Mouse (Mus musculus) liver, adult (tissue): Measurements from ENCODE around the gene Notch4.

Source experiments
- GATA4 ChIP-seq: IDR thresholded peaks from 2 replicates; pipeline ENCODE4 v1.6.1; 2014; ENCODE audit warnings: mild to moderate bottlenecking, low read length; ENCODE audit not compliant: insufficient replicate concordance

Notch4 gene

DNA sequence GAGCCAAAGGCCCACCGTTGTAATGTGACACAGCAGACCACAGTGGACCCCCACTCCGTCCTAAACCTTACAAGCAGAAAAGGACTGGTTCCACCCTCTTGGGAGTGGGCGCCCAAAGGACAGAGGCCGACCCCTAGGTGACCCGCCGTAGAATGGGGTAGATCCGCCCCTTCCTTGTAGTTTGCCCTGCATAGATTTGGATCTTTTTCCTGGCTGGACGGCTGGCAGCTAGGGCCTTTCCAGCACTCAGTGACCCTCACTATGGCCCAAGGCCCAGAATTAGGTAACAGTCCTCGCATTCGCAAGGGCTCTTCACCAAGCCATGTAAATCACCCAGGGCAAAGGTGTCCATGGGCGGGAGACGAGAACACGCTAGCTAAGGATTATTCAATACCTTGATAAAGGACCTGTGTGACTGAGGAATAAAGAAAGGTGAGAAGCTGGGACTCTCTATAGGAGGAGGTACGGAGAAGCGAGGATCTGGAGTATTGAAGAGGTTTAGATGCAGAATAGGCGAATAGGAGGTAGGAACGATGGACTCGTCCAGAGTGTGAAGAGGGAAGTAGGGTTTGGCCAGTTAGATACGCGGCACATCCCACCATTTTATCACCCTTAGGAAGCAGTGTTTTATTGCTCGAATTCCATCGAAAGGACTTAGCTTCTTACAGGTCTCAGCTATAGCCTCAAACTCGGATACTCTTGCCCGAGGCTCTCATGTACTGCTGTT is 40.6 kb downstream of the Notch4 start:
- TF ChIP-seq GATA4, result no peak

DNA sequence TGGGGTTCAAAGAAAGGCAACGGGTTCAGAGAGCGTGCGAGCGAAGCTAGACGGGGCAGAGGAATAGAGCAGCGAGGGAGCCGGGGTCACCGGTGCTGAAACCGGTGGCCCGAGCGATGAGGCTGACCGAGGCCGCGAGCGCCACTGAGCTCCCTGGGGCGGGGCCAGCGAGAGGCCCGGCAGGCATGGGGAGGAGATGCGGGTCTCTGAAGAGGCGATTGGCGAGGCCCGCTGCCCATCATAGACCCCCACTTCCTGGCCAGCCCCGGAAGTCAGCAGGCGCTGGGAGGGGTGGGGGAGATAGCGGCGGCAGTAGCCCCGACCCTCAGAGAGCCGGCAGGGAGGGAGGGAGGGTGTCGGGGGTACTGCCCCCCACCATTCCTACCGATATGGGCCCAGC is 41.5 kb downstream of the Notch4 start:
- TF ChIP-seq GATA4, result peak; percentile 90; the same call in 1 of the 2 replicates

DNA sequence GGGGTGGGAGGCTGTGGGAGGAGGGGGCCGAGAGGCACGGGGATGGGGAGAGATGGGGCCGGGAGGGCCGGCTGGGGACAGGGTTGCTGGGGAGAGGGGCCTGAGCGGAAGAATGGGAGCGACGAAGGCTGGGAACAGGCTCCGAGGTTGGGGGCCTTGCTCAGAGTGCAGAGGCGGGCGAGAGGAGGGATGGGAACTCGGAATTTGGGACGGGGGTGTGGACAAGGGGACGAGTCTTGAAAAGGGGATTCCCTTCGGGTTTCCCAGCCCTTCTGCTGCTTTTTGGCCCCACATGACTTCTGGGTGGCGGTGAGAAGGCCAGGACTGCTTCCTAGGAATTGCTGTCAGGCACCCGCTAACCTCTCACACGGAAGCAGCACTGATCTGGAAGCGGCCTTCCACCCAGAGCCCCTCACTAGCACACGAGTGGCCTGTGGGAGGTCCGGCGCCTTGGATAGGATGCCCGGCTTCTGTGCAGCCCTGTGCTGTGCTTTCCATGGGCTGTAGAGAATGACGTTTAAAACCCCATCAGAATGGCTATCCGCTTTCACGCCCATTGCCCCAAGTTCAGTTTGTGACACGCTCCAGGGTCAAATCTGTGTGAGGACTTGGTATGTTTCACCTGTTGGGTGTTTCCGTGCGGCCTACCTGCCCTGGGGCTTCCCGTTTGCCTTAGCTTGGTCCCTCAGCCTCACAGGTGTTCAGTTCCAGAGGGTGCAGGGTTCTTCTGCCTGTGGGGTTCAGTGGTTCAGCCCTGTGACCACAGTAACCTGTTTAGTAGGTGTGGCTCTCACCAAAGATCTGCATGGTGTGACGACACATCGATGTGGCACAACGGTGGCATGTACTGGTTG is 42.3 kb downstream of the Notch4 start:
- TF ChIP-seq GATA4, result no peak

DNA sequence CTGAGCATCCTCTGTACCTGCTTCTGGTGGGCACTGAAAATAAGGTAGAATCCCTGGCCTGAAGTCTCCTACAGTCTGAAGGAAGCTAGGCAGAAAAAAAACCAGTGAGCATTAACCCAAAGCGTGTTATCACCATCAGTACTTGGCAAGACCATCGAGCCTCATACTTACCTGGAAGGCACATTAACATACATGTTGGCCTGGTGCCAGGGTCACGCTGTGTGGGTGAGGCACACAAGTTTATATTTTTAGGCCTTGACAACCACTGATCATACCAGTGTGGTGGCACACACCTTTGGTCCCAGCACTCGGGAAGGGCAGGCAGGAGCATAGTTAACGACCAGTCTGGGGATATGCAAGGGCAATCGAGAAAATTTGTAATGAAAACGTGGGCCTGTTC is 43.9 kb downstream of the Notch4 start:
- no peak for TF ChIP-seq GATA4

DNA sequence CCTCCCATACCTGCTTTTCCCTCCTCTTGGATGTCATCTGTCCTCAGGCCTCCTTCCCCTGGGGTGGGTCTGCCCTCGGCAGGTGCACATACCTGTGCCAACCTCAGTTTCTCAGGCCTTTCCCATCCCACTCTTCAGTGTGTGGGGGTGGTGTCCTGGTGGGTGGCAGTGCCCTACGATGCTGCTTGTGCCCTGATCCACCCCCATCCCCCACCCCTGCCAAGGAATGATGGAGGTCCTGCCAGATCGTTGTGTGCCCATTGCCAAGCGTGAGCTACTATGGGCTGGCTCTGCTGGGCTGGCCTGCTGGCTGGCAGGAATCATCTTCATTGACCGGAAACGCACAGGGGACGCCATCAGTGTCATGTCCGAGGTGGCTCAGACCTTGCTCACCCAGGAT is 47.0 kb downstream of the Notch4 start:
- no peak for TF ChIP-seq GATA4

DNA sequence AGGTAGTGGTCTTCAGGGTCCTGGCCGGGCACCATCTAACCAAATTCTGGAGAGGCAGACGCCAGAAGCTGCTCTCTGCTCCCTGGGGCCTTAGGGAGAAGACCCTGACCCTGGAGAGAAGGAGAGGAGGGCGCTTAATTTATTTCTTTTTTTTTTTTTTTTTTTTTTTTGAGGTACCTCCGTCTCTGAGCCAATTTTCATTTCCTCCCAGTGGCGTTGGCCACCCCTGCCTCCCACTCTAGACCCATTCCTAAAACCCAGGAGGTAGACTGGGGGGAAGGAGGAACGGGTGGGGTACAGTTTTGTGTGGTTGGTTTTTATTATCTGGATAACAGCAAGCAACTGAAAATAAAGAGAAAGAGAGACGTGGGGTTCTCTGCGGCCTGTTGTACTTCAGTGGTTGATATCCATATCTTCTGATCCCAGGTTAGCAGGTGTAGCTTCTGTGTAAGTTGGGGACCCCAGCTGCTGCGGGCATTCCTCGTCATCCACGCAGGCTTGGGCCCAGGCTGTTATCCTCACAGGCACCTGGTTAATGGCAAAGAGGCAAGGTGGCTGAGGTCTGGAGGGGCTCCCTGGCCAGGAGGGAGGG is 49.1 kb downstream of the Notch4 start:
- no peak for TF ChIP-seq GATA4

DNA sequence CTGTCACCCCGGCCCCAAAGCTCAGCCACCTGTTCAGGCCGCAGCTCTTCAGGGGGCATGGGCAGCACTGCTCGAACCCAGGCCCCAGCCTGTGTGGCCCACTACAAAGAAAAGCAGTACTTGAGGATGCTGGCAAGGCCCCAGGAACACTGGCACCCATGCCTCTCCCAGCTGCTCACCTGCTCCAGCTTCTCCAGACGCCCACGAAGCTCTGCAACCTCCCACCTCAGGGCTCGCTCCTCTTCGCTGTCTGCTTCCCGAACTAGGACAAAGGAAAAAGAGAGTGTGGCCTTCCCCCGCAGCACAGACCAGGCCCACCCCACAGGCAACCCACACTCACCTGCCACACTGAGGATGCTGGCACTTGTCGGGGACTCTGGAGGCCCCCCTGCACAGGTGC is 49.8 kb downstream of the Notch4 start:
- no peak for TF ChIP-seq GATA4

DNA sequence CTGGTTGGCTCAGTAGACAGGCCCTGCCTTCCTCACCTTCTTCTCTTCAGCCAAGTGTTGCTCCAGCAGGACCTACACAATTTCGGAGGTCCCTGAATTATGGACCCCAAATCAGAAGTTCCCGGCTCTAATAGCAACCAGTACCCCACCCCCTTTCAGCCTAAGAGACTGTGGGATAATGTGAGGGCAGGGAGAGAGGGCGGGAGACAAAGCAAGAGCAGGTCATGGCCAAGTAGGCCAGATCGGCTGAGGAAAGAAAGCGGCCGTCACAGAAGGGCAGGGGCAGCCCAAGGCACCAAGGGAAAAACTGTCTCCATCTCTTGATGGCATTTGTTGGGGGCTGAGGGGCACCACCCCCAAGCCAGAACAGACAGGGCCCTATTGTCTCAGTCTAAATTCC is 51.8 kb downstream of the Notch4 start, which contains the start of gene Egfl8:
Egfl8 (minus strand) TSS at position 101 of the 400 bp plus-strand sequence.
- no peak for TF ChIP-seq GATA4

DNA sequence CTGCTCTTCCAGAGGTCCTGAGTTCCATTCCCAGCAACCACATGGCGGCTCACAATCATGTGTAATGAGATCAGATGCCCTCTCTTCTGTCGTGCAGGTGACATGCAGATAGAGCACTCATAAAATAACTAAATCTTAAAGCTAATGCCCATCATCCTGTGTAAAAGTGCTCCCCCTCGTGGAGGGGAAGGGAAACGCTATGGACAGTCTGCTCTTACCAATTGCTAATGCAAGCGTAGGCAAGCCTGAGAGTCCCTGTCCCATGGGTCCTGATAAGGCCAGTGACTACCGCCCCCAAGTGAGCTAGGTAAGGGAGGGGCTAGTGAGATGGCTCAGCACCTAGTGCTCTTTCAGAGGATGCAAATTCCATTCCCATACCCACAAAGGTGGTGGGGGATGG is 54.9 kb downstream of the Notch4 start:
- TF ChIP-seq GATA4, result no peak

DNA sequence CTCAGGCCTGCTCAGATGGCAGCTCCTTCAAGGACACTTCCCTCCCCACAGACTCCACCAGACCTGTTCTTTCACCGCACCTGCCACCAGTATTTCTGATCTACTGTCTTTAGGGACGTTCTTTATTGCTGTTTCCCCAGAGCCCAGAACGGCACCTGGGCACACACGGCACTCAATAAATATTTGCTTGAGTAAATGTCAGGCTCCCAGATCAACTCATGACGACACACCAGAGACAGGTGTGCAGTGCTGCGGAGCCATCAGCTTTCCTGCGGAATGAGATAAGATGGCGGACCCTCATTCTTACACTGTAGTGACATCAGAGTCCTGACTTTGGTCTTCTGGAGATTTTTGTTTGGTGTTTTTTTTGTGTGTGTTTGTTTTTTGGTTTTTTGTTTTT is 56.9 kb downstream of the Notch4 start:
- no peak for TF ChIP-seq GATA4

DNA sequence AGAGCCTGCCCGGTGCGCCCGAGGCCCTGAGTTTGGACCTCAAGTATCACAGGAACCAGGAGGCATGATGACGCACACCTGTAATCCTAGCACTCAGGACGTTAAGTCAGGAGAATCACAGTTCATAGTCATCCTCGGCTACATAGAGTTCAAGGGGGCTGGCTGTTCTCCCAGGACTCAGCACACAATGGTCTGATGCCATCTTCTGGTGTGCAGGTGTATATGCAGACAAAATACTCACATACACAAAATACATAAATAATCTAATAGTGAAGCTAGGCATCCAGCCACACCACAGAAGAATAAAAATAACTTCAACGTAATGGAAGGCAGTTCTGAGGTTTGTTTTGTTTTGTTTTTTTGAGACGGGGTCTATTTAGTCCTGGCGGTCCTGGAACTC is 59.1 kb downstream of the Notch4 start:
- TF ChIP-seq GATA4, result no peak

DNA sequence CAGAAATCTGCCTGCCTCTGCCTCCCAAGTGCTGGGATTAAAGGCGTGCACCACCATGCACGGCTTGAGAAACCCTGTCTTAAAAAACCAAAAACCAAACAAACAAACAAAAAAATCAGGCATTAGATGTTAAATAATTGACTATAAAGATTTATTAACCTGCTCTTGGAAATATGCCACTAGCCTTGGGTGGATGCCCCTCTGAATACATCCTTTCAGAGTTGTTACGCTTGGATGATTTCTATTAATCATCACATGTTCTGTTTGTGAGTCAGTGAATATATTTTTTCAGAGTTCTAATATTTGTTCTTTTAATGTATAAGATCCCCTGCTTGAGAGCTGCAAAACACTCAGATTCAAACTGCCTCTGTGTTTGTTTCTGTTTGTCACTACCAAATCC is 60.9 kb downstream of the Notch4 start:
- TF ChIP-seq GATA4, result no peak

DNA sequence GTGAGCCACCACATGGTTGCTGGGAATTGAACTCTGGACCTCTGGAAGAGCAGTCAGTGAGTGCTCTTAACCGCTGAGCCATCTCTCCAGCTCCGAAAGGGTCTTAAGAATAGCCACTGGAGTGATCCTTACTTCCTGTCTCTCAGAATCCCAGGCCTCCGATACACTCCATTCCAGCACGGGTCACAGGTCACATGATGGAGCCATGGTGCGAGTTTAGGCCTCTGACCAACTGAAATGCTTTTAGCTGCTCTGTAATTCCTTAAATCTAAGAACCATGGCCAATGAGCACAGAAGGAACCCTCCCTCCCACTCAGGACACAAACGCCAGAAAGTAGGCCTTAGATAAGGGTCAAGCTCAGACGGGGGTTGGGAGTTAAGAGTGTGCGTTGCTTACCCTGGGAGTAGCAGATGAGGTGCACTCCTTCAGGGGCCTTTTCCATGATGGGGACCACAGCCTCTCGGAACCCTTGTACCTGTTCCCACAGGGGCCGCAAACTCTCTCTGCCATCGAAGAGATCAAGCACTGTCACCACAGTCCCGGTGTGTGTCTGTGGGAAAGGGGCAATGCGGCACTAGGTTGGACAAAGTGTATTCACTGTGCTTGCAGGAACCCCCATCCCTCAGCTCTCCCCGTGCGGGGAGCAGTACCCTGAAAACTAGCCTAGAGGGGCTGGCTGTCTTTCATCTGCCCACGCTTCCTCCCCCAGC is 62.1 kb downstream of the Notch4 start:
- no peak for TF ChIP-seq GATA4

DNA sequence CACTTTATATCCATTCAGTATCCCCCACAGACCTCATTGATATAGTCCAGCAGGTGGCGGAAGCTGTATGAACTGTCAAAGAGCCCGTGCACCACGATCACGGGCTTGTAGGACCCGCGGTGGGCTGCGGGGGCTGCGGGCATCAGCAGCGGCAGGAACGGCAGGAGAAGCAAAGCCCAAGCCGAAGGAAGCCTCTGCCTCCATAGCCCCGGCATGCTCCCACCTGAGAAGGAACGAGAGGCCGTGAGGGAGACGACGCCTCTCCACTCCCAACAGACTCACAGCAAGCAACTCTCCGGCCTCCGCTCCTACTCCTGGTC is 62.7 kb downstream of the Notch4 start:
- no peak for TF ChIP-seq GATA4

DNA sequence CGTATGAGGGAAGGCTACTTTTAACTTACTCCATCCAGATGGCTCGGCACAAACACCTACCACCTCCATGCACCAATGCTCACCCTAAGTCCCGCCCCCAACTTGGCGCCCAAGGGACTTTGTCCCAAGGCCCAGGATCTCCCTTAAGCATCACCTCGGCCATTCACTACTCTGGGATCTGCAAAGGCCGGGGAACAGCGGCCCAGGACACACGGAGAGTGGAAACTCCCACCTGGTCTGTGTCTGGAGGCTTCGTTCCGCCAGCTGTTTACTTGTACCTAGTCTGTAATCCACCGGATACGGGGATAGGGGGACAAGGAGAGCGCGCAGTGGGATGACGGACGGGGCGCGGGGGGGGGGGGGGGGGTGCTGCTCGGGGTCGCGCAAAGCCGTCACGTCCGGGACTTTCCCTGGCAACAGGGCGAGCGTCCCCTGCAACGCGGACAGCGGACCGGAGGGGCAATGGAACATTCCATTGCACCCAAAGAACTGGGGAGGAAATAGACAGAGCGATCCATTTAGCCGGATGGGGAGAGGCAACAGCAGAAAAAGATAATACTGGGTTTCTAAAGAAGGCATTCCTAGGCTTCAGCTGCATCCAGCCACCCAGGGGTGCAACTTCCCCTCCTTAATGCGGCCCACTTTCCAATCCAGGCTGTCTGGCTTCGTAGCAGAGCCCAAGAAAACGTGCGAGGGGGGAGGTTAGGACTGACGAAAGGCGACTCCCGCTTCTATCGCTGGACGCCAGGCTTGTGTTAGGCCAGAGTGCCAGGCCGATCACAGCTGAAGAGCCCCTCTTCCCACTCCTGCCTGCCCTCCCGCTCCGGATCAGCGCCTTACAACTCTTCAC is 63.2 kb downstream of the Notch4 start:
- peak; percentile 52; the same call in 1 of the 2 replicates for TF ChIP-seq GATA4
